Mouse (Mus musculus) forebrain, embryonic 11.5 days (tissue): Measurements from ENCODE around the gene Magi2. TPM values are rescaled to one million over a fixed set of nuclear protein-coding genes. Genes with fewer than 3 reads are reported as not detected.
"Not testable (repeated sequence)": the region's sequence is repeated elsewhere in the genome, so short reads cannot be mapped to it uniquely, and the experiment has no call there.

Source experiments
- ATAC-seq: fragments of 200-750 bp; cut with Nextera tagmentation; replicated peaks from 2 replicates; pipeline ENCODE4 v1.8.0; 2017; ENCODE audit warnings: moderate TSS enrichment; ENCODE audit not compliant: low FRiP score
- DNase-seq: peaks from one replicate; pipeline ENCODE4 v3.0.0-alpha.2; 2017; ENCODE audit warnings: low spot score
- H3K27ac ChIP-seq: fragments of 300-500 bp; sonication (generic); 2 replicates; pipeline ENCODE4 v1.5.1; 2014; ENCODE audit warnings: low read depth, low read length
- H3K27me3 ChIP-seq: fragments of 300-500 bp; sonication (generic); 2 replicates; pipeline ENCODE4 v1.6.1; 2014; ENCODE audit warnings: mild to moderate bottlenecking, low read length, mixed read lengths; ENCODE audit not compliant: control insufficient read depth, insufficient read depth
- H3K36me3 ChIP-seq: fragments of 300-500 bp; sonication (generic); 2 replicates; pipeline ENCODE4 v1.6.1; 2014; ENCODE audit warnings: mild to moderate bottlenecking, low read length, moderate library complexity, mixed read lengths; ENCODE audit not compliant: control insufficient read depth, insufficient read depth
- H3K4me1 ChIP-seq: fragments of 300-500 bp; sonication (generic); replicated peaks from 2 replicates; pipeline ENCODE4 v1.6.1; 2014; ENCODE audit warnings: low read length, mixed read lengths; ENCODE audit not compliant: control insufficient read depth, insufficient read depth
- H3K4me2 ChIP-seq: fragments of 300-500 bp; sonication (generic); 2 replicates; pipeline ENCODE4 v1.6.1; 2014; ENCODE audit warnings: low read depth, mild to moderate bottlenecking, low read length, moderate library complexity, mixed read lengths; ENCODE audit not compliant: severe bottlenecking
- H3K4me3 ChIP-seq: fragments of 300-500 bp; sonication (generic); 2 replicates; pipeline ENCODE4 v1.5.1; 2014; ENCODE audit warnings: low read depth, low read length
- H3K9ac ChIP-seq: fragments of 300-500 bp; sonication (generic); 2 replicates; pipeline ENCODE4 v1.6.1; 2014; ENCODE audit warnings: low read length
- H3K9me3 ChIP-seq: fragments of 300-500 bp; sonication (generic); 2 replicates; pipeline ENCODE4 v1.6.1; 2016; ENCODE audit warnings: low read length, mixed read lengths; ENCODE audit not compliant: control insufficient read depth
- WGBS: fragments of 180-500 bp; shearing (Covaris S2); extraction: QIAGEN DNeasy Blood & Tissue Kit; methylation state at CpG from one replicate; pipeline ENCODE4 v1.1.7; 2014; 5-methylcytosine and 5-hydroxymethylcytosine counted together
- polyA plus RNA-seq: library from polyadenylated mRNA; unstranded; fragments of >200 nt; fragmentation: Nextera tagmentation; extraction: Ambion mirVana; gene quantifications from 2 replicates; pipeline ENCODE4 v1.2.1, GENCODE M21; 2014

Gene Magi2
- polyA plus RNA-seq, 1 experiment from 2014 or later = 10.2 TPM

DNA sequence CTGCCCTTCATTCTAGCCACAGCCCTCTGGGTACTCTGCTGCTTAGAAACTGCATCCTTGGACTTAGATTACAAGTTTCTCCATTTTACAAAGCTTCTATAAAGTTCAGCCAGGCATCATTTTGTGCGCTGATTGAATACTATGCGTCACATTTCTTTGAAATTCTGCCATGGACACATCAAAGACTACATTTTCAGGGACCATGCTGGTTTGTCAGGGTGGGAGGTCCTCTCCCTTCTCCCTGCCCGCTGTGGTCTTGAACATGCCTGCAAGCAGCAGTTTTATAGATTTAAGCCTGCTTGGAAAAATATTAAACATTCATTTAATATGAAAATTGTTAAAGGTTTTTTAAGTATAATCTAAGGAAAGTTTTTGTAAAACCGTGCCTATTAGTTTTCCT, 1030.6 kb downstream of the Magi2 start:
- no peak overlapping the region for H3K4me3 ChIP-seq
- H3K27ac ChIP-seq = no peak overlapping the region
- no peak overlapping the region for H3K4me2 ChIP-seq
- ATAC-seq (no peak), DNase-seq (no peak)
- H3K9me3 ChIP-seq = no peaks in the 10 kb centered on the region
- H3K36me3 ChIP-seq = no peaks in the 10 kb centered on the region
- no peaks in the 10 kb centered on the region for H3K4me1 ChIP-seq
- WGBS = 78% methylated on average over 4 of the region's 4 CpGs
- no peaks in the 10 kb centered on the region for H3K27me3 ChIP-seq
- H3K9ac ChIP-seq = no peak overlapping the region

DNA sequence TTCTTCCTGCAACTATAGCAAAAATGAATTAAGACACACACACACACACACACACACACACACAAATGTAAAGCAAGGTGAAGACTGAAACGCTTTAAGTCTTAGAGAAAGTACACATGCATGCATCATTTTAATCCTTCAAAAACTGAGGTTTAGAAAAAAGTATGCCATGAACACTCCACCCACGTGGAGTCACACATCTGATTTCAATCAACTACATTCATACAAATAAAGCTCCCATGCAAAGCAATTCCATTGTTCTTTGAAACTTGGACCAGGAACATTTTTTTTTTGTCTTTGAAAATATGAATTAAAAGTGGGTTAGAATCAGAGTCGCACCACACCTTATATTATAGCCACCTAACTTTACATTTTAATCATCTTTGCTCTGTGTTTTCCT, 1032.9 kb downstream of the Magi2 start:
- ATAC-seq = no peak
- no peaks in the 10 kb centered on the region for H3K36me3 ChIP-seq
- no peak overlapping the region for H3K9ac ChIP-seq
- H3K9me3 ChIP-seq = no peaks in the 10 kb centered on the region
- DNase-seq = no peak
- no peak overlapping the region for H3K4me2 ChIP-seq
- no peaks in the 10 kb centered on the region for H3K27me3 ChIP-seq
- H3K4me1 ChIP-seq = no peaks in the 10 kb centered on the region
- H3K27ac ChIP-seq = no peak overlapping the region
- H3K4me3 ChIP-seq = no peak overlapping the region
- 82% methylated on average over 3 of the region's 3 CpGs for WGBS

DNA sequence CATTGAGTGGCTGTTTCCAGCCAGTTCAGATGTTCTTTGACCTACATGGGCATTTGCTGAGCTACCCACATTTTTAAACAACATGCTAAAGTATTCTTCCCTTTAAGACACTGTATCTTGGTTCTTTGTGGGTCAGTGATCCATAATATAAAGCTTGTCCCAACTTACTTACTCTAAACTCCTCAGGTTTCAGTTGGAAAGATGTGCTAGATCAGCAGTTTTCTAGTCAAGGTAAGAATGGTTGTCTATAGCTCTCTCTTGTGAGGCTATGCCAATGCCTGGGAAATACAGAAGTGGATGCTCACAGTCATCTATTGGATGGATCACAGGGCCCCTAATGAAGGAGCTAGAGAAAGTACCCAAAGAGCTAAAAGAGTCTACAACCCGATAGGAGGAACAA, 1045.8 kb downstream of the Magi2 start:
- H3K4me1 ChIP-seq, H3K27ac ChIP-seq, H3K4me3 ChIP-seq, H3K9me3 ChIP-seq, H3K9ac ChIP-seq, H3K27me3 ChIP-seq, H3K4me2 ChIP-seq, DNase-seq, ATAC-seq, H3K36me3 ChIP-seq: not testable (repeated sequence)
- WGBS = 84% methylated on average over 1 of the region's 1 CpGs

DNA sequence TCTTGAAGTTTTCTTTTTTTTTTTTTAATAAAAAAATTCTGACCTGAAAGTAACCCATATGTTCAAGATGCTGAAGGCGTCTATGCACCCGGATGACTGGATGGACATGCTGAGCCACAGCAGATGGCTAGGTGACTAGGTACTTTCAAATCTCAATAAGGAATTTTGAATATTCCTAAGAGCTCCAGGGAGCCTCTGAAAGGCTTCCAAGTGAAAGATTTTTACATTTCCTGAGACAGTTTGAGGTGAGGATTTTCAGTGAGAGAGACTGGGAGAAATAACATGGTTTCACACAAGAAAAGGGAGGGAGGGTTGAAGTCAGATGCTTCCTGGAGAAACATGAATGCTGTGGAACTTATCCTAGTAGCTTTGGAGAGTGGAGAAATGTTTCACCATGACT, 1048.8 kb downstream of the Magi2 start:
- no peaks in the 10 kb centered on the region for H3K36me3 ChIP-seq

DNA sequence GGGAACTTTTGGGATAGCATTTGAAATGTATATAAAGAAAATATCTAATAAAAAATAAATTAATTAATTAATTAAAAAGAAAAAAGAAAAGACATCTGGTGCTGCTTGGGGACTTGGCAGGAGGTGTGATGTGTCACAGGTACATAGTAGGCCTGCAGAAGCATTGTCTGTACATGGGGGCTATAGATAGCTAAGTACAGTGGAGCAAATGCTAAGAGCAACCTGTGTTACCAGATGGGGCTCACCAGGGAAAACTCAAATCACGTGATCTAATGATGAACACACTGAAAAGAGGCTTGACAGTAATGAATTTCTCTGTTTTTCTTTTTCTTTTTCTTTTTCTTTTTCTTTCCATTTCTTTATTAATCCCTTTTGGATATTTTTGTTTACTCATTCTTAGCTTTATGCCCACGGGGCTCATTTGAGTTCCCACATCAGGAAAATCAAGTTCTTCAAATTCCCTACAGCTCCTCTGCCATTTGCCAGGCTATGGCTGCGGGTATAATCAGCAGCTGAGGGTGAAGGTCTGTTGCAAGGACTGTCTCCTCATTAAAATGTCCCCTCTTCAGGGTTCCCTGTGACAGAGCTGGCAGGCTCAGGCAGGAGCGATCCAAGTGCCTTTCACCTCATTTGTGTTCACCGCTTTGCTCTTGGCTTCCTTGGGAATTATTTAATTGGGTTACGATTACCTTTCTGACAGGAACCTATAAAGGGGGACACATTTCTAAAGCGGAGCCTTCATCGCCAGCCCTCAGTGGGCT, 1058.4 kb downstream of the Magi2 start:
- 75% methylated on average over 8 of the region's 8 CpGs for WGBS
- H3K4me1 ChIP-seq = no peaks in the 10 kb centered on the region
- H3K27me3 ChIP-seq = no peaks in the 10 kb centered on the region
- no peak overlapping the region for H3K27ac ChIP-seq
- H3K4me3 ChIP-seq = no peak overlapping the region
- ATAC-seq = no peak
- H3K4me2 ChIP-seq = no peak overlapping the region
- H3K9me3 ChIP-seq = no peaks in the 10 kb centered on the region
- H3K9ac ChIP-seq = no peak overlapping the region
- DNase-seq = no peak
- H3K36me3 ChIP-seq = no peaks in the 10 kb centered on the region

More for the DNA sequence above, 1048.8 kb downstream of the Magi2 start:
- Histone ChIP-seq H3K4me2 (no peak overlapping the region), H3K27ac (no peak overlapping the region), H3K9me3 (no peaks in the 10 kb centered on the region), H3K4me1 (no peaks in the 10 kb centered on the region), H3K4me3 (no peak overlapping the region), H3K27me3 (no peaks in the 10 kb centered on the region), H3K9ac (no peak overlapping the region)
- ATAC-seq (no peak), DNase-seq (no peak)
- 94% methylated on average over 2 of the region's 2 CpGs for WGBS

DNA sequence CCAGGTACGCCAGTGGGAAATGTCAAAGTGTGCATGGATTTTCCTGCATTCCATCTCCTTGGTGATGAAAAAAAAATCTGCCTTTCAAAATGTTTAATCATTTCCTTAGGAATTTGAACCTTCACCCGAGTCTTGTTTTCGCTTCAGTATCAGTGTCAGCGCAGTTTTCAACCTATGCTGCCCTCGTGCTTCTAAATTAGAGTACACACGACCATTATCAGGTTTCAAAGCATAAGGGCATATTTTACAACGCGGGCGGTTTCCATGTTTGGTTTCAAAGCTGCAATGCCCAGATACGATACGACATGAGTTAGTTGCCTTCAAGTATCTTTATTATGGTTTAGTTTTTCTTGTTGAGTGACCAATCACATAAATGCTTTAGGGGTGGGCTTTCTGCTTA, 1067.7 kb downstream of the Magi2 start:
- 68% methylated on average over 11 of the region's 11 CpGs for WGBS
- DNase-seq (no peak), ATAC-seq (no peak)
- Histone ChIP-seq H3K9ac (no peak overlapping the region), H3K4me2 (no peak overlapping the region), H3K36me3 (no peaks in the 10 kb centered on the region), H3K27me3 (no peaks in the 10 kb centered on the region), H3K4me1 (no peaks in the 10 kb centered on the region), H3K27ac (no peak overlapping the region), H3K4me3 (no peak overlapping the region), H3K9me3 (no peaks in the 10 kb centered on the region)

DNA sequence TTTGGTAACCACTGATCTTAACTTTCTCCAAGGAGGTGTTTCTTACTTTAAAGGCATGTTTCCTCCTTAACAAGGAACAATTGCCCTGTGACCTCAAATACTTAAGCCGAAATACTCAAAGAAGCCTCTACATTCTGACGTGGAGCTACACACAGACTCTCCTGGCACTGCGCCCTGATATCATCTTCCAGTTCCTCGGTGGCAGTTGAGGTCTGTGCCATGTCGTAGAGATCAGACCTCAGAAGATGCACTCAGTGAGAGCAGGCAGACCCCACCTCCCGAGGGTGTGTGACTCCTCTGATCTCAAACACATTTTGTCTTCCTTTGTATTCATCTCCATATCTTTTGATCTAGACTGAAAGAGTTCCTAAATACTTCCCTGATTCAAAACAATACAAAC, 1073.0 kb downstream of the Magi2 start:
- no peak overlapping the region for H3K4me3 ChIP-seq
- H3K36me3 ChIP-seq = no peaks in the 10 kb centered on the region
- no peak overlapping the region for H3K27ac ChIP-seq
- H3K9me3 ChIP-seq = no peaks in the 10 kb centered on the region
- 80% methylated on average over 6 of the region's 6 CpGs for WGBS
- no peak for ATAC-seq
- H3K9ac ChIP-seq = no peak overlapping the region
- H3K27me3 ChIP-seq = no peaks in the 10 kb centered on the region
- no peaks in the 10 kb centered on the region for H3K4me1 ChIP-seq
- H3K4me2 ChIP-seq = no peak overlapping the region
- no peak for DNase-seq

DNA sequence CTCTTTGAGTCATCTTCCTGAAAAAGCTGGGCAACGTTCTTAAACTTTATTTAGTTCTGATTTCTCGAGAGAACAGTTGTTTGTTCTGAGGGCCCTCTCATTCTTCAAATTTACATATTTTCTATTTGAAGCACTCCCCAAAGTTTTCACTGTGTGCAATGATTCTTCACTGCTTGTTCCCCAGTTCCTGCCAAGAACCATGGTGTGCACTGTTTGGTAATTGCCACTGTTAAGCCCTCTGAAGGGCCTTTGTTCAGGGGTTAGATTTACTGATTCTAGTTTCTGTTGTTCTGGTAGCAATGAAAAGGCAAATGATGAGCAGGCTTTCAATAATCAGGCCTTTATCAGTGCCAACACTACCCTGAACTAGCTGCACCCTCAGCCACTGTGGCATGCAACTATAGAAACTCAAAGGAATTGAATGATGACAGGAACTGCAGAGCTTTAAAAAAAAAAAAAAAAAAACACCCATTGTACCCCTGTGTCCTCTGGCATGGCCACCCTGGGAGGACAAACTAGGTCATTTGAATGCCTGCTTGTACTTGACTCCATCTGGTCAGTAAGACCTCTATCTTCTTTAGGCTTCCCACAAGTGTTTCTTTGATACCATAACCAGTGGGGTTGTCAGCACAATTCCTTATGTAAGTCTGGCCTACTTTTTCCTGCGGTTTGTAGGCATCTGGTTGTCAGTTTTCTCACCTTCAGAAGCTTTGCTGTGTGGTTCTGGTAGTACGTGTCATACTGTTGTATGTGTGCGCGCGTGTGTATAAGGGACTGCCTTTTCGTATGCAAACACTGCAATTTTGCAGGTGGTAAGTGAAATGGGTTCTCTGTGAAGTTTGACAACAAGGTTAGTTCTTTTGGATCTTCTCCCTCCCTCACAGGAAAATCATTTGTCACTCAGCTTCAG, 1076.5 kb downstream of the Magi2 start:
- Histone ChIP-seq H3K27me3 (no peaks in the 10 kb centered on the region), H3K4me2 (no peak overlapping the region), H3K4me1 (no peaks in the 10 kb centered on the region), H3K36me3 (no peaks in the 10 kb centered on the region), H3K9me3 (no peaks in the 10 kb centered on the region), H3K9ac (no peak overlapping the region), H3K27ac (no peak overlapping the region), H3K4me3 (no peak overlapping the region)
- WGBS = 89% methylated on average over 8 of the region's 8 CpGs
- DNase-seq (no peak), ATAC-seq (no peak)
